18 mouse cellular contexts compared by ENCODE assay signal in genomic region chr5:20929669-20930151, GRCm38 (mm10). TPM values are rescaled to one million over a fixed set of nuclear protein-coding genes. Genes with fewer than 3 reads are reported as not detected.
DNase-seq lines count a peak whose midpoint lies in the region; ATAC-seq and TF ChIP-seq lines count a peak whose summit lies in the region.
"Had no signal": no experiment of that assay in that cellular context is flagged by ENCODE, and none has a peak within 500 bp of the region (broad histone marks: within the 10 kb centered on the region; RNA-seq: fewer than 3 reads in every experiment).

No protein-coding gene starts in this region.

- no peak overlapping the region for H3K4me3 ChIP-seq in heart, embryonic 12.5 days
- no peak overlapping the region for H3K4me3 ChIP-seq in lung, postnatal 0 days (ENCODE audit: low read depth, low read length)
- H3K4me3 ChIP-seq in forebrain, embryonic 13.5 days, result no peak overlapping the region
- H3K4me3 ChIP-seq: heart, embryonic 10.5 days; midbrain, embryonic 13.5 days had no signal

- peaks cover 25% of the 10 kb centered on the region for H3K4me1 ChIP-seq in heart, embryonic 12.5 days (replicated peaks)
- peaks cover 18% of the 10 kb centered on the region; the same call in 1 of the 2 replicates for H3K4me1 ChIP-seq in lung, postnatal 0 days (ENCODE audit: insufficient read depth, low read depth, low read length)
- H3K4me1 ChIP-seq in forebrain, embryonic 13.5 days, result peaks cover 8% of the 10 kb centered on the region; the same call in 1 of the 2 replicates
- H3K4me1 ChIP-seq: midbrain, embryonic 13.5 days had no signal

- peak overlapping the region; percentile 66 for H3K27ac ChIP-seq in heart, embryonic 12.5 days (ENCODE audit: poor library complexity, severe bottlenecking)
- no peak overlapping the region for H3K27ac ChIP-seq in lung, postnatal 0 days (ENCODE audit: low read length)
- H3K27ac ChIP-seq in forebrain, embryonic 13.5 days, result no peak overlapping the region
- H3K27ac ChIP-seq: heart, embryonic 10.5 days; liver, embryonic 14.5 days; midbrain, embryonic 13.5 days had no signal

- no peak for TF ChIP-seq EP300 in lung, postnatal 0 days (IDR thresholded peaks at IDR 0.05)

- no peak overlapping the region for H3K4me2 ChIP-seq in heart, embryonic 12.5 days
- H3K4me2 ChIP-seq in lung, postnatal 0 days (replicated peaks; ENCODE audit: low read depth, low read length), result no peak overlapping the region
- H3K4me2 ChIP-seq in forebrain, embryonic 13.5 days, result no peak overlapping the region
- H3K4me2 ChIP-seq: midbrain, embryonic 13.5 days had no signal

- peaks cover 5% of the 10 kb centered on the region for H3K36me3 ChIP-seq in heart, embryonic 12.5 days
- H3K36me3 ChIP-seq in lung, postnatal 0 days (ENCODE audit: insufficient read depth, low read length), result no peaks in the 10 kb centered on the region
- no peaks in the 10 kb centered on the region for H3K36me3 ChIP-seq in forebrain, embryonic 13.5 days (ENCODE audit: poor library complexity, severe bottlenecking)
- H3K36me3 ChIP-seq: midbrain, embryonic 13.5 days had no signal

- TF ChIP-seq CTCF in lung, postnatal 0 days (IDR thresholded peaks at IDR 0.05), result no peak

- ATAC-seq in heart, embryonic 12.5 days (ENCODE audit: insufficient number of reproducible peaks, low FRiP score), result no peak
- ATAC-seq in lung, postnatal 0 days, result peak; percentile 60
- no peak for ATAC-seq in forebrain, embryonic 13.5 days
- ATAC-seq: forebrain, embryonic 14.5 days; hindbrain, embryonic 16.5 days; midbrain, embryonic 13.5 days had no signal

- H3K9me3 ChIP-seq in heart, embryonic 12.5 days (replicated peaks), result no peaks in the 10 kb centered on the region
- H3K9me3 ChIP-seq in lung, postnatal 0 days (ENCODE audit: low read length), result no peaks in the 10 kb centered on the region
- H3K9me3 ChIP-seq in forebrain, embryonic 13.5 days (replicated peaks), result no peaks in the 10 kb centered on the region
- H3K9me3 ChIP-seq: heart, embryonic 10.5 days; midbrain, embryonic 13.5 days had no signal

- no peak overlapping the region for H3K9ac ChIP-seq in heart, embryonic 12.5 days
- H3K9ac ChIP-seq in lung, postnatal 0 days (replicated peaks; ENCODE audit: low read depth), result no peak overlapping the region
- H3K9ac ChIP-seq in forebrain, embryonic 13.5 days, result no peak overlapping the region
- H3K9ac ChIP-seq: liver, embryonic 14.5 days; midbrain, embryonic 13.5 days had no signal

- no peak for DNase-seq in heart, adult 8-10 months (ENCODE audit: low spot score)
- peak; percentile 58 for DNase-seq in lung, postnatal 0 days (ENCODE audit: low spot score)
- no peak for DNase-seq in lung, postnatal 36 days
- DNase-seq in adipocyte (ENCODE audit: low spot score), result peak; percentile 45
- no peak for DNase-seq in left cerebral cortex, adult 8-10 months (ENCODE audit: low spot score in 2 of 2)
- DNase-seq: adrenal gland, postnatal 10 days; cerebellum, adult 8-10 months; kidney, adult 11 months; kidney, postnatal 25 days; layer of hippocampus, postnatal 36 days; left cerebral cortex, postnatal 4 days had no signal

- 56% methylated on average over 6 of the region's 6 CpGs for whole genome bisulfite sequencing in heart, embryonic 12.5 days
- 38% methylated on average over 6 of the region's 6 CpGs for WGBS in lung, postnatal 0 days
- WGBS in forebrain, embryonic 13.5 days, result 89% methylated on average over 6 of the region's 6 CpGs

- H3K27me3 ChIP-seq in heart, embryonic 12.5 days (replicated peaks), result no peaks in the 10 kb centered on the region
- no peaks in the 10 kb centered on the region for H3K27me3 ChIP-seq in lung, postnatal 0 days (replicated peaks; ENCODE audit: insufficient read depth, low read length)
- no peaks in the 10 kb centered on the region for H3K27me3 ChIP-seq in forebrain, embryonic 13.5 days
- H3K27me3 ChIP-seq: midbrain, embryonic 13.5 days had no signal

RNA-seq across cellular contexts. Expression of gene Rsbn1l, which starts 26.5 kb away (rescaled TPM):
- polyA plus RNA-seq in heart, embryonic 12.5 days (2016; fragmentation: Nextera tagmentation; extraction: Ambion mirVana), result 5.4 and 7.1 TPM in 2 replicates
- 10 to 100 TPM; 13.3 to 14.5 (median 14.2) TPM for total RNA-seq in heart, adult 8-10 months (2022)
- 6.6 and 6.8 TPM in 2 replicates for polyA plus RNA-seq in lung, postnatal 0 days (2015; fragmentation: Nextera tagmentation; extraction: Ambion mirVana)
- 10 to 100 TPM; 17.9 to 19.3 (median 19.0) TPM for total RNA-seq in left cerebral cortex, adult 8-10 months (2022)
- polyA plus RNA-seq in forebrain, embryonic 13.5 days (2015; fragmentation: Nextera tagmentation; extraction: Ambion mirVana), result 5.8 and 6.3 TPM in 2 replicates

RNA-seq across cellular contexts. Expression of gene Tmem60, which starts 47.7 kb away (rescaled TPM):
- 50.4 and 51.1 TPM in 2 replicates for polyA plus RNA-seq in heart, embryonic 12.5 days (2016; fragmentation: Nextera tagmentation; extraction: Ambion mirVana)
- 10 to 100 TPM; 24.5 to 27.5 (median 25.7) TPM for total RNA-seq in heart, adult 8-10 months (2022)
- 49.7 and 52.2 TPM in 2 replicates for polyA plus RNA-seq in lung, postnatal 0 days (2015; fragmentation: Nextera tagmentation; extraction: Ambion mirVana)
- total RNA-seq in left cerebral cortex, adult 8-10 months (2022), result 10 to 100 TPM; 23.1 to 25.3 (median 24.4) TPM
- 66.8 and 69.4 TPM in 2 replicates for polyA plus RNA-seq in forebrain, embryonic 13.5 days (2015; fragmentation: Nextera tagmentation; extraction: Ambion mirVana)

RNA-seq across cellular contexts. Expression of gene Phtf2, which starts 47.8 kb away (rescaled TPM):
- polyA plus RNA-seq in heart, embryonic 12.5 days (2016; fragmentation: Nextera tagmentation; extraction: Ambion mirVana), result 45.1 and 47.4 TPM in 2 replicates
- total RNA-seq in heart, adult 8-10 months (2022), result 10 to 100 TPM; 66.3 to 72.5 (median 69.6) TPM
- 3.8 and 3.9 TPM in 2 replicates for polyA plus RNA-seq in lung, postnatal 0 days (2015; fragmentation: Nextera tagmentation; extraction: Ambion mirVana)
- total RNA-seq in left cerebral cortex, adult 8-10 months (2022), result 10 to 100 TPM; 14.1 to 16.6 (median 15.0) TPM
- 20.7 and 22.5 TPM in 2 replicates for polyA plus RNA-seq in forebrain, embryonic 13.5 days (2015; fragmentation: Nextera tagmentation; extraction: Ambion mirVana)

Comparison
In these comparisons a context has a peak if more than half of its experiments do, and no peak if none do; other contexts are left out.
1. DNase-seq: peak in lung, postnatal 0 days (single experiment) and adipocyte (single experiment); none in heart, adult 8-10 months (single experiment), lung, postnatal 36 days (single experiment) and left cerebral cortex, adult 8-10 months (0 of 2).